Mouse (Mus musculus) embryonic facial prominence, embryonic 13.5 days (tissue): ENCODE results near the gene Traf7. TPM values are rescaled to one million over a fixed set of nuclear protein-coding genes. Genes with fewer than 3 reads are reported as not detected.

Experiments used
- ATAC-seq: fragments of 200-750 bp; cut with Nextera tagmentation; 2 replicates; pipeline ENCODE4 v1.8.0; 2017; ENCODE audit warnings: low read depth; ENCODE audit not compliant: insufficient number of reproducible peaks, insufficient read depth, low FRiP score, low TSS enrichment
- H3K27ac ChIP-seq: fragments of 300-500 bp; sonication (generic); 2 replicates; pipeline ENCODE4 v1.5.1; 2015; ENCODE audit warnings: moderate library complexity, mild to moderate bottlenecking, inconsistent platforms
- H3K27me3 ChIP-seq: fragments of 300-500 bp; sonication (generic); 2 replicates; pipeline ENCODE4 v1.6.1; 2015; ENCODE audit warnings: mild to moderate bottlenecking, inconsistent platforms
- H3K36me3 ChIP-seq: fragments of 300-500 bp; sonication (generic); 2 replicates; pipeline ENCODE4 v1.6.1; 2015; ENCODE audit warnings: mild to moderate bottlenecking, inconsistent platforms
- H3K4me1 ChIP-seq: fragments of 300-500 bp; sonication (generic); 2 replicates; pipeline ENCODE4 v1.6.1; 2015; ENCODE audit warnings: inconsistent platforms
- H3K4me2 ChIP-seq: fragments of 300-500 bp; sonication (generic); 2 replicates; pipeline ENCODE4 v1.6.1; 2015; ENCODE audit warnings: moderate library complexity, mild to moderate bottlenecking, inconsistent platforms
- H3K4me3 ChIP-seq: fragments of 300-500 bp; sonication (generic); 2 replicates; pipeline ENCODE4 v1.5.1; 2015; ENCODE audit warnings: mild to moderate bottlenecking, inconsistent platforms
- H3K9ac ChIP-seq: fragments of 300-500 bp; sonication (generic); 2 replicates; pipeline ENCODE4 v1.6.1; 2015; ENCODE audit warnings: mild to moderate bottlenecking, inconsistent platforms
- H3K9me3 ChIP-seq: fragments of 300-500 bp; sonication (generic); 2 replicates; pipeline ENCODE4 v1.6.1; 2016; ENCODE audit warnings: inconsistent platforms
- WGBS: fragments of 180-500 bp; shearing (Covaris S2); methylation state at CpG from one replicate; pipeline ENCODE4 v1.1.7; 2015; ENCODE audit warnings: mixed read lengths; 5-methylcytosine and 5-hydroxymethylcytosine counted together
- polyA plus RNA-seq: library from polyadenylated mRNA; unstranded; fragments of >200 nt; fragmentation: Nextera tagmentation; extraction: Ambion mirVana; gene quantifications from 2 replicates; pipeline ENCODE4 v1.2.1, GENCODE M21; 2015

The Traf7 gene
- polyA plus RNA-seq: 96.1 and 97.1 TPM in 2 replicates

DNA sequence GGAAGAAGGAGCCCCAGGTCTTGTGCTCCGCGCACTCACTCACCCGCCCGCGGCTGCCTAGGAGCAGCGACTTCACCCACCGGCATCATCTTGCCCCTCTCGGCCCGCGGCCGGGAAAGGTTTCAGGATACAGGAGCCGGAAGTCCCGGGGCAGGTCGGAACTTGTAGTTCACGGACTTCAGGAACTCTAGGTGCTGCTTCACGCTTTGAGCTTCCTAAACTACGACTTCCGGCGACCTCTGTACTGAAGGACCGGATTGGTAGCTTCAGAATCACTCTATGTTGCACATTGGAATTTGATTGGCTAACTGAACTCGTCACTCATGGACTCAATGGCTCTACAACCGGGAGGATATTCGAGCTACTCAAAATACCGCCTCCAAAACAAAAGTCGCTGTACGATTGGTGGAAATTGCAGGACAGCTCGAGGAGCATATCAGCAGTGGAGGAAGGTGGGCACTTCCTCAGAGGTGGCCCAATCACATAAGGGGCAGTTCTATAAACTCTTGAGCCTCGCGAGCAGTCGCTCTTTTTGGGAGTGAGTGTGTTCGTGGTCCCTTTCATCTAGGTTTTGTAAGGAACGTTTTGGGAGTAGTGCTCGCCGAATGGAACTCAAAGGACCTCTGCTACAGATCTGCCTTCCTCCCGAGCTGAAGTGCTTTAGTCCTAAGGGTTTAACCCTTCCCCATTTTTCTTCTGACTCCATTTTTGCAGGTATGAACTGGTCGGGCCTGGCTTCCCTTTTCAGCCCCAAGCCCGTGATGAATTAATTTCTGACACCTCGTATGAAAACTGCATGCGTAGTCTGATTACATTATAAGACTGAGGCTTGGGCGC lies at the start of gene Traf7:
Gene Traf7 (minus strand): TSS at position 216 of the 837 bp plus-strand sequence.
- Histone ChIP-seq H3K4me1 (peaks cover 58% of the 10 kb centered on the region), H3K27ac (peak within 1 kb of the TSS; percentile 91), H3K9ac (peak within 1 kb of the TSS; percentile 92), H3K4me3 (peak within 1 kb of the TSS; percentile 74), H3K36me3 (peaks cover 28% of the 10 kb centered on the region), H3K27me3 (no peaks in the 10 kb centered on the region), H3K9me3 (no peaks in the 10 kb centered on the region), H3K4me2 (peak within 1 kb of the TSS; percentile 77)
- peak; percentile 96 for ATAC-seq
- WGBS: under 1% methylated on average over 40 of the region's 40 CpGs

DNA sequence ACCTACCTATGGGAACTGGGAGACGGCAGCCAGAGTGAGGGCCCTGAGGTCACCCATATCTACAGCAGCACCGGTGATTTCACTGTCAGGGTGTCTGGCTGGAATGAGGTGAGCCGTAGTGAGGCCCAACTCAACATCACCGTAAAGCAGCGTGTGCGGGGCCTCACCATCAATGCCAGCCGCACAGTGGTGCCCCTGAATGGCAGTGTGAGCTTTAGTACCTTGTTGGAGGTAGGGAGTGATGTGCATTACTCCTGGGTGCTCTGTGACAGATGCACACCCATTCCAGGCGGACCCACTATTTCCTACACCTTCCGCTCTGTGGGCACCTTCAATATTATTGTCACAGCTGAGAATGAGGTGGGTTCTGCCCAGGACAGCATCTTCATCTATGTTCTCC lies 46.1 kb upstream of the Traf7 start:
- H3K36me3 ChIP-seq: peaks cover 100% of the 10 kb centered on the region
- no peak overlapping the region for H3K4me3 ChIP-seq
- no peaks in the 10 kb centered on the region for H3K4me1 ChIP-seq
- ATAC-seq: no peak
- H3K9ac ChIP-seq: no peak overlapping the region
- no peaks in the 10 kb centered on the region for H3K9me3 ChIP-seq
- no peak overlapping the region for H3K27ac ChIP-seq
- WGBS: 95% methylated on average over 9 of the region's 9 CpGs
- H3K4me2 ChIP-seq: no peak overlapping the region
- H3K27me3 ChIP-seq: no peaks in the 10 kb centered on the region

DNA sequence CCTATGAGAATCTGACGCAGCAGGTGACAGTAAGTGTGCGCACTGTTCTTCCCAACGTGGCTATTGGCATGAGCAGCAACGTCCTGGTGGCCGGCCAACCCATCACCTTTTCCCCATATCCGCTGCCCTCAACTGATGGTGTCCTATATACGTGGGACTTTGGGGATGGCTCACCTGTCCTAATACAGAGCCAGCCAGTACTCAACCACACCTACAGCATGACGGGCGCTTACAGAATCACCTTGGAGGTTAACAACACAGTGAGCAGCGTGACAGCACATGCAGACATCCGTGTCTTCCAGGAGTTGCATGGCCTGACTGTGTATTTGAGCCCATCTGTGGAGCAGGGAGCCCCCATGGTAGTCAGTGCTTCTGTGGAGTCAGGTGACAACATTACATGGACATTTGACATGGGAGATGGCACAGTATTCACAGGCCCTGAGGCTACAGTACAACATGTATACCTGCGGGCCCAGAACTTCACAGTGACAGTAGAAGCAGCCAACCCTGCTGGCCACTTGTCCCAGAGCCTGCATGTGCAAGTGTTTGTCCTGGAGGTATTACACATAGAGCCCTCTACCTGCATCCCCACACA lies 45.0 kb upstream of the Traf7 start:
- H3K9ac ChIP-seq: no peak overlapping the region
- no peaks in the 10 kb centered on the region for H3K27me3 ChIP-seq
- no peaks in the 10 kb centered on the region for H3K4me1 ChIP-seq
- no peak overlapping the region for H3K27ac ChIP-seq
- no peaks in the 10 kb centered on the region for H3K9me3 ChIP-seq
- H3K4me2 ChIP-seq: no peak overlapping the region
- WGBS: 93% methylated on average over 12 of the region's 12 CpGs
- peaks cover 99% of the 10 kb centered on the region for H3K36me3 ChIP-seq
- ATAC-seq: no peak
- H3K4me3 ChIP-seq: no peak overlapping the region

DNA sequence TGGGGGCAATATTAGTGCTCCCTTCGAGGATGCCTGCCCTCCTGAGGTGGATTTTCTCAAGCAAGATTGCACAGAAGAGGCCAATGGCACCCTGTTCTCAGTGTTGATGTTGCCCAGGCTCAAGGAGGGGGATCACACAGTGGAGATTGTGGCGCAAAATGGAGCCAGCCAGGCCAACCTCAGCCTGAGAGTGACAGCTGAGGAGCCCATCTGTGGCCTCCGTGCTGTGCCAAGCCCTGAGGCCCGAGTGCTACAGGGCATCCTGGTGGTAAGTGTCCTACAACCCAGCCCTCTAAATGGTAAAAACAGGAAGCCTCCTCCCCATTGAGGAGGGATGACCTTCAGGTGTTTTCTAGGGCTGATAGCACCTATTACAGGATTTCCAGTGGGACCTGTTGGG lies 42.1 kb upstream of the Traf7 start:
- H3K4me1 ChIP-seq: peaks cover 11% of the 10 kb centered on the region
- no peak overlapping the region for H3K4me2 ChIP-seq
- no peak for ATAC-seq
- no peaks in the 10 kb centered on the region for H3K9me3 ChIP-seq
- H3K9ac ChIP-seq: no peak overlapping the region
- WGBS: 92% methylated on average over 4 of the region's 4 CpGs
- H3K4me3 ChIP-seq: no peak overlapping the region
- no peaks in the 10 kb centered on the region for H3K27me3 ChIP-seq
- peaks cover 91% of the 10 kb centered on the region for H3K36me3 ChIP-seq
- no peak overlapping the region for H3K27ac ChIP-seq

DNA sequence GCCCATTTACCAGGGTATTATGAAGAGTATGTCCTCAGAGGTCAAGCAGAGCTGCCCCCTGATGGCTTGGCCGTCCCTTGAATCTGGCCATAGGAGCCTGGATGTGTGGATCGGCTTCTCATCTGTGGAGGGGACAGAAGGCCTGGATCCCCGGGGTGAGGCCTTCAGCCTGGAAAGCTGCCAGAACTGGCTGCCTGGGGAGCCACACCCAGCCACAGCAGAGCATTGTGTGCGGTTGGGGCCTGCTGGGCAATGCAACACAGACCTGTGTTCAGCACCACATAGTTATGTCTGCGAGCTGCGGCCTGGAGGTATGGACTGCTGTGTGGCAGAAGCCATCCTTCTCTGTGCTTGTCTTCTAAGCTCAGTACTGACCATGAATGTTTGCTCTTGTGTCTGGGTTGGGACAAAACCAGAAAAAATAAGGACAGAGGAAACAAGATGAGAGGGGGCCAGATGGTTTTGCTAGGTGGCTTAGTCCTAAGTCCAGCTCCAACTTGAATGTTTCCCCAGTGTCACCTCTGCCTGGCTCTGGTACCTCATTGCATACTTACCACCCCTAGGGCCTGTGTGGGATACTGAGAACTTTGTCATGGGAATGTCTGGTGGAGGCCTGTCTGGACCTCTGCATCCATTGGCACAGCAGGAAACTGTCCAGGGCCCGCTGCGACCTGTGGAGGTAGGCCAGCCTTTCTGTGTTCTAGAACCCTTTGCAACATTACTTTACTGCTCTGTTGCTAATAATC lies 39.5 kb upstream of the Traf7 start:
- Histone ChIP-seq H3K27me3 (no peaks in the 10 kb centered on the region), H3K4me1 (peaks cover 11% of the 10 kb centered on the region), H3K36me3 (peaks cover 71% of the 10 kb centered on the region), H3K4me2 (no peak overlapping the region), H3K9me3 (no peaks in the 10 kb centered on the region), H3K4me3 (no peak overlapping the region), H3K9ac (peak overlapping the region; percentile 37; the same call in 1 of the 2 replicates), H3K27ac (no peak overlapping the region)
- 66% methylated on average over 8 of the region's 8 CpGs for WGBS
- no peak for ATAC-seq

DNA sequence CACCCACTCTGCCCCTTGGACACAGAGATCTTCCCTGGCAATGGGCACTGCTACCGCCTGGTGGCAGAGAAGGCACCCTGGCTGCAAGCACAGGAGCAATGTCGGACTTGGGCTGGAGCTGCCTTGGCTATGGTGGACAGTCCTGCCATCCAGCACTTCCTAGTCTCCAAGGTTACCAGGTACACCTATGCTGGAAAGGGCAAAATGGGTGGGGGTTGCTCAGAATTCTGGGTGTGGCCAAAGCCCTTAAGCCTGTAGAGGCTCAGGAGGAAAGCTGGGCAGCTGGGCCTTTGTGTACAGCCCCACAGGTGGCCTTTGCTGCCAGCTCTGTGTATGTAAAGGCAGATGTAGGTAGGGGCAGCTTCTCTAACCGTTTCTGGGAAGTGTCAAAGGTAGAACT lies 38.1 kb upstream of the Traf7 start:
- no peak overlapping the region for H3K4me2 ChIP-seq
- H3K27me3 ChIP-seq: no peaks in the 10 kb centered on the region
- H3K4me1 ChIP-seq: peaks cover 11% of the 10 kb centered on the region
- WGBS: 73% methylated on average over 3 of the region's 3 CpGs
- H3K27ac ChIP-seq: no peak overlapping the region
- H3K9ac ChIP-seq: no peak overlapping the region
- no peak overlapping the region for H3K4me3 ChIP-seq
- no peak for ATAC-seq
- peaks cover 57% of the 10 kb centered on the region for H3K36me3 ChIP-seq
- no peaks in the 10 kb centered on the region for H3K9me3 ChIP-seq

DNA sequence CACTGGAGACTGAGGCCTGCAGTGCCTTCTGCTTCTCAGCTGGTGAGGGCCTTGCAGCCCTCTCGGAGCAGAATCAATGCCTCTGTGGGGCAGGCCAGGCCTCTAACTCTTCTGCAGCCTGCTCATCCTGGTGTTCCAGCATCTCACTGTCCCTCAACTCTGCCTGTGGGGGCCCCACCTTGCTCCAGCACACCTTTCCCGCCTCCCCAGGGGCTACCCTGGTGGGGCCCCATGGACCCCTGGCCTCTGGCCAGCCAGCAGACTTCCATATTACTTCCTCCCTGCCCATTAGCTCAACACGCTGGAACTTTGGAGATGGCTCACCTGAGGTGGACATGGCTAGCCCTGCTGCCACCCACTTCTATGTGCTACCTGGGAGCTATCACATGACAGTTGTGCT lies 37.4 kb upstream of the Traf7 start:
- no peak overlapping the region for H3K4me3 ChIP-seq
- ATAC-seq: no peak
- H3K9ac ChIP-seq: no peak overlapping the region
- H3K27me3 ChIP-seq: no peaks in the 10 kb centered on the region
- no peak overlapping the region for H3K4me2 ChIP-seq
- 79% methylated on average over 3 of the region's 3 CpGs for WGBS
- no peak overlapping the region for H3K27ac ChIP-seq
- H3K9me3 ChIP-seq: no peaks in the 10 kb centered on the region
- peaks cover 11% of the 10 kb centered on the region for H3K4me1 ChIP-seq
- H3K36me3 ChIP-seq: peaks cover 50% of the 10 kb centered on the region

DNA sequence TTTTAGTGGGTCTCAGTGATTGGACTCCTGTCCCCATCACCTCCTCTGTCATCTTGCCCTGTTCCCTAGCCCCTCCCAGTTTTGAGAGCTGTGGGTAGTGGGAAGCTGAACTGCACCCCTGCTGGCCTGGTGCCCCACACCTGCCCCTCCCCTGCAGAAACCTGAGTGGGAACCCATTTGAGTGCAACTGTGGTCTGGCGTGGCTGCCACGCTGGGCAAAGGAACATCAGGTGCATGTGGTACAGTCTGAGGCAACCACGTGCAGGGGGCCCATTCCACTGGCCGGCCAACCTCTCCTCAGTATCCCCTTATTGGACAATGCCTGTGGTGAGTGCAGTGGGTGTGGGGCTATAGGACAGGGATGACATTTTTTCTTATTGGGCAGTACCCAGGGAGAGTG lies 36.7 kb upstream of the Traf7 start:
- Histone ChIP-seq H3K4me1 (peaks cover 13% of the 10 kb centered on the region), H3K27ac (no peak overlapping the region), H3K4me2 (no peak overlapping the region), H3K9me3 (no peaks in the 10 kb centered on the region), H3K4me3 (no peak overlapping the region), H3K9ac (no peak overlapping the region), H3K27me3 (no peaks in the 10 kb centered on the region), H3K36me3 (peaks cover 43% of the 10 kb centered on the region)
- no peak for ATAC-seq
- 81% methylated on average over 4 of the region's 4 CpGs for WGBS

DNA sequence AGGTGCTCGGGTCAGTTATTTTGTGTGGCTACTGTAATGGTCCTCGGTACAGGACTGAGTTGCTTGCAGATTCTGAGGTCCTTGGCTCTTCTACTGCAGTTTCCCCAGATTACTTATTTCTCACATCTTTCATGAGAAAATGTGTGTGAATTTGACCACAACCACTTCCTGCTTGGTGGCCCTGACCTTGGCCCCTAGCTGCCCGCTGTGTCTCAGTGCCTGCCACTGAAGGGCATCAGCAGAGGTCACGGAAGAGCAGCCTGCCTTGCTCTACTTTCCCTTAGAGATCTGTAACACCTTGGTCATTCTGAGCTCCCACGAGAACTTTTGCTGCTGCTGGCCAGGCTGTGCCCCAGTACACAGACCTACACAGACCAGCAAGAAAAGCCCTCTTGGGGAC lies 35.9 kb upstream of the Traf7 start:
- WGBS: 86% methylated on average over 5 of the region's 5 CpGs
- Histone ChIP-seq H3K27me3 (no peaks in the 10 kb centered on the region), H3K4me2 (no peak overlapping the region), H3K36me3 (peaks cover 35% of the 10 kb centered on the region), H3K27ac (no peak overlapping the region), H3K4me1 (peaks cover 20% of the 10 kb centered on the region), H3K4me3 (no peak overlapping the region), H3K9me3 (no peaks in the 10 kb centered on the region), H3K9ac (no peak overlapping the region)
- no peak for ATAC-seq

DNA sequence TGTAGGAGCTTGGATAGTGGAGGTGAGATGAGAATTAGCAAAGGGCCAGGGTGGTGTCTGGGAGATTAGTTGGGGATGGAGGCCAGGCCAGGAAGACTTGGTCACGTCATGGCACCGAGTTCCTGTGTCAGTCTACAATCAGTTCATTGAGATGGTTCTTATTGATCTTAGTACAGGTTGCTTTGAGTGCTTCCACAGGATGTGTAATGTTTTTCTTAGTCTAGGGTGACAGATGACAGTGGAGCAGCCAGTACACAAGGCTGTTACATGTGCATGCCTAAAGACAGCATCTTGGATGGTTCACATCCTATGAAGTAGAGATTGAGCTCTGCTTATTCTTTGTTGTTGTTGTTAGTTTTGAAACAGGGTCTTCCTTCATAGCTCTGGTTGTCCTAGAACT lies 33.9 kb upstream of the Traf7 start:
- Histone ChIP-seq H3K27me3 (no peaks in the 10 kb centered on the region), H3K4me3 (no peak overlapping the region), H3K4me1 (peaks cover 23% of the 10 kb centered on the region), H3K4me2 (no peak overlapping the region), H3K27ac (no peak overlapping the region), H3K36me3 (peaks cover 26% of the 10 kb centered on the region), H3K9me3 (no peaks in the 10 kb centered on the region), H3K9ac (no peak overlapping the region)
- no peak for ATAC-seq
- WGBS: 95% methylated on average over 2 of the region's 2 CpGs

DNA sequence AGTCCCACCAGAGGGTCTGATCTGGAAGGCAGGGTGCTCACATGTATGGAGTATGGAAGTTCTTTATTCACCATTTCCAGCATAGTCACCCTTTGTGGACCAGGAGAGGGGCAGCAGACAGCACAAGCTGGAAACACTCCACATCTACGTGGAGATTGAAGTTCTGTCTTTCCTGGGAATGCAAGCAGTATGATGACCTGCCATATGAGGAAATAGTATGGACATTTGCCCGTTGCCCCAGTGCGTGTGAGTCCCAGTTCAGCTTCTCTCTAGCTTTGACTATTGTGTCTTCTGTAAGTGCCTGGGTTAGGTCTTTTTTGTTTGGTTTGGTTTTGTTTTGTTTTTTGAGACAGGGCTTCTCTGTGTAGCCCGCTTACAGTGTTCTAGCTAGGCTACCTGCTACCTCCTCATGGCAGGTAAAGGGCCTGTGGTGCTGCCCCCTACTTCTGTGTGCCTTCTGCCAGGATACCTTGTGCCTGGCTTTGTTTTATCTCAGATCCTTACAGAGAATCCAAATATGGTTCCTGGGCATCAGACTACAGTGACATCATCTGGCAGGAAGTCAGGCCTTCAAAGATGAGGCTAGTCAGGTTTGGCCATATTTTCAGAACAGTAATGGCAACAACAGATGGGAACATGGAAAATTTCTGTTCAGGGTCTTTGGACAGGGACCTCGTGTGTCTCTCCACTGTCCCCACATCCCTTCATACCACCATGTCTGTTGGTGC lies 32.7 kb upstream of the Traf7 start:
- Histone ChIP-seq H3K36me3 (peaks cover 15% of the 10 kb centered on the region), H3K4me2 (no peak overlapping the region), H3K9ac (no peak overlapping the region), H3K4me1 (peaks cover 21% of the 10 kb centered on the region), H3K4me3 (no peak overlapping the region), H3K27me3 (no peaks in the 10 kb centered on the region), H3K9me3 (no peaks in the 10 kb centered on the region), H3K27ac (no peak overlapping the region)
- no peak for ATAC-seq
- WGBS: 91% methylated on average over 5 of the region's 5 CpGs
